Mouse (Mus musculus) gastrocnemius, adult 18-20 months (tissue): ENCODE results near the gene Atp5e. TPM values are rescaled to one million over a fixed set of nuclear protein-coding genes. Genes with fewer than 3 reads are reported as not detected.

Experiments
- DNase-seq: peaks from one replicate; pipeline ENCODE4 v3.0.0; 2021; ENCODE audit warnings: low spot score
- long read RNA-seq, 2 experiments: library from polyadenylated mRNA; stranded (forward); transcript quantifications; one replicate each; pipeline ENCODE4 v2.0.0; 2021
- total RNA-seq, 2 experiments: library from RNA; stranded (reverse); gene quantifications; 2 replicates each; pipeline ENCODE4 v1.2.3; 2021

The Atp5e gene
- total RNA-seq, result 1,000 to 10,000 TPM; 1,038 to 1,073 TPM
- long read RNA-seq, experiment 1, transcript Atp5e-201 (3 exons, 421 nt), result major isoform, 1,002 of 1,009 reads
- long read RNA-seq, experiment 1, partial matches to known transcripts, result 0 of 1,009 reads
- long read RNA-seq, experiment 1, other reads (novel, unspliced or antisense), result 4 of 1,009 reads
- long read RNA-seq, experiment 2, transcript Atp5e-202 (2 exons, 1,697 nt), result minor isoform, 5 of 788 reads
- long read RNA-seq, experiment 2, transcript Atp5e-201 (3 exons, 421 nt), result major isoform, 775 of 788 reads
- long read RNA-seq, experiment 2, partial matches to known transcripts, result 4 of 788 reads
- long read RNA-seq, experiment 2, other reads (novel, unspliced or antisense), result 4 of 788 reads

GRCm38 (mm10) chr2:174463789-174464523, at the start of gene Atp5e:
Gene Atp5e (minus strand): TSS chr2:174464105.
- peak; percentile 97 for DNase-seq

GRCm38 (mm10) chr2:174509825-174510224, 45.9 kb upstream of the Atp5e start:
- DNase-seq, result no peak

GRCm38 (mm10) chr2:174507998-174508397, 44.1 kb upstream of the Atp5e start:
- no peak for DNase-seq

- no peak for DNase-seq
These were observed 39.0 kb upstream of the Atp5e start for GRCm38 (mm10) chr2:174502831-174503460.

GRCm38 (mm10) chr2:174502321-174502720, 38.4 kb upstream of the Atp5e start:
- no peak for DNase-seq

- DNase-seq, result no peak
These were observed 37.6 kb upstream of the Atp5e start for GRCm38 (mm10) chr2:174501517-174501916.

GRCm38 (mm10) chr2:174500814-174501503, 37.1 kb upstream of the Atp5e start:
- DNase-seq, result no peak

- no peak for DNase-seq
These were observed 29.0 kb upstream of the Atp5e start for GRCm38 (mm10) chr2:174492858-174493257.

GRCm38 (mm10) chr2:174487005-174487404, 23.1 kb upstream of the Atp5e start:
- no peak for DNase-seq

- DNase-seq, result no peak
These were observed 14.8 kb upstream of the Atp5e start for GRCm38 (mm10) chr2:174478746-174479145.

GRCm38 (mm10) chr2:174477543-174478319, 13.8 kb upstream of the Atp5e start:
- DNase-seq, result no peak

GRCm38 (mm10) chr2:174473550-174473927, 9.6 kb upstream of the Atp5e start:
- no peak for DNase-seq

GRCm38 (mm10) chr2:174472818-174473549, 9.1 kb upstream of the Atp5e start, which contains the start of gene Prelid3b:
Gene Prelid3b (minus strand): TSS chr2:174473081.
- peak; percentile 99 for DNase-seq

- DNase-seq, result no peak
These were observed 8.5 kb upstream of the Atp5e start for GRCm38 (mm10) chr2:174472407-174472806.

GRCm38 (mm10) chr2:174470786-174471405, 7.0 kb upstream of the Atp5e start:
- DNase-seq, result no peak

- no peak for DNase-seq
These were observed 6.4 kb upstream of the Atp5e start for GRCm38 (mm10) chr2:174470333-174470732.

- DNase-seq, result no peak
These were observed 535 bp downstream of the Atp5e start for GRCm38 (mm10) chr2:174463370-174463769.

GRCm38 (mm10) chr2:174459365-174459764, 4.5 kb downstream of the Atp5e start:
- no peak for DNase-seq

GRCm38 (mm10) chr2:174453681-174454080, 10.2 kb downstream of the Atp5e start:
- no peak for DNase-seq

GRCm38 (mm10) chr2:174450353-174450752, 13.6 kb downstream of the Atp5e start, which contains the start of gene Tubb1:
Gene Tubb1 (plus strand): TSS chr2:174450695.
- no peak for DNase-seq
